In the genomic region with DNA sequence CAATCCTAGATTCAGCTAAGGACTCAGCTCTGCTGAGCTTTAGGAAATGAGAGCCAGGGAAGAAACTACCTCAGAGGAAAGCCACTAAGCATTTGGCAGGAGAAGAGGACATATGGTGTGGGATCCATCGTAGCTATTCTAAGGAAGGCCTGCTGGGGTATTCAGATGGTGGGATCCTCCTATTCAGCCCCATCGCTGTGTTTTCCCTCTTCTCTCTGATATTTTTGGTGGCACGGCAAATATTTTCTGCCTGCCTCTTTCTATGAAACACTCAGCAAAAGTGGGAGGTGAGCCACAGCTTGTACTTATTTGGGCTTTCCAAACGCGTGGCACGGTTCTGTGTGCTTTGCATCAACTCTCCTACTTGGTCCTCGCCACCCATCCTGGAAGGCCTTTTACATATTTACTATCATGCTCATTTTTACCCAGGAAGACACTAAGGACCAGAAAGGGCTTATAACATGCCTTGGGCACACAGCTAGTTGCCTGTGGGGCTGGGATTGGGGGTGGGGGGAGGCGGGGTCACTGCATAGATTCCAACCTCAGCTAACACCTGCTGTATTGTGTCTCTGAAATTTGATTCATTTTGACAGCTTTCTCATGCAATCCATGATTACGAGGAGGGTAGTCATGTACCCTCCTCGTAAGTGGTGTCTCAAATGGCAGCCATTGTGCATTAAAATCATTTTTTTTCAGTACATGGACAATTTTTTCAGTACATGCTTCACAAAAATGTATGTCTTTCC, we compare ENCODE assay signal across 9 mouse cellular contexts. TPM values are rescaled to one million over a fixed set of nuclear protein-coding genes. Genes with fewer than 3 reads are reported as not detected.
DNase-seq lines count a peak whose midpoint lies in the region; ATAC-seq and TF ChIP-seq lines count a peak whose summit lies in the region.
"Had no signal": no experiment of that assay in that cellular context is flagged by ENCODE, and none has a peak within 500 bp of the region (broad histone marks: within the 10 kb centered on the region; RNA-seq: fewer than 3 reads in every experiment).

No protein-coding gene starts in this region.

- WGBS in lung, embryonic 14.5 days, result 69% methylated on average over 10 of the region's 10 CpGs
- 72% methylated on average over 10 of the region's 10 CpGs for WGBS in lung, postnatal 0 days
- 55% methylated on average over 10 of the region's 10 CpGs for WGBS in embryonic facial prominence, embryonic 15.5 days
- WGBS in stomach, embryonic 14.5 days, result 67% methylated on average over 10 of the region's 10 CpGs
- 89% methylated on average over 10 of the region's 10 CpGs for WGBS in thymus, adult 2 months
- 89% methylated on average over 10 of the region's 10 CpGs for WGBS in midbrain, embryonic 11.5 days

- H3K4me3 ChIP-seq in lung, embryonic 14.5 days (ENCODE audit: low read depth, low read length), result no peak overlapping the region
- no peak overlapping the region for H3K4me3 ChIP-seq in lung, postnatal 0 days (ENCODE audit: low read depth, low read length)
- no peak overlapping the region for H3K4me3 ChIP-seq in embryonic facial prominence, embryonic 15.5 days (replicated peaks)
- no peak overlapping the region for H3K4me3 ChIP-seq in stomach, embryonic 14.5 days (ENCODE audit: low read depth, low read length)
- no peak overlapping the region for H3K4me3 ChIP-seq in thymus, adult 2 months (ENCODE audit: control insufficient read depth, insufficient read depth, low read length)
- no peak overlapping the region for H3K4me3 ChIP-seq in midbrain, embryonic 11.5 days (ENCODE audit: low read depth, low read length)
- H3K4me3 ChIP-seq: hindbrain, embryonic 15.5 days had no signal

- H3K27ac ChIP-seq in lung, embryonic 14.5 days (ENCODE audit: low read depth), result peak overlapping the region; percentile 90
- H3K27ac ChIP-seq in lung, postnatal 0 days (ENCODE audit: low read length), result no peak overlapping the region
- peak overlapping the region; percentile 85 for H3K27ac ChIP-seq in embryonic facial prominence, embryonic 15.5 days (replicated peaks)
- H3K27ac ChIP-seq in stomach, embryonic 14.5 days (ENCODE audit: low read length), result peak overlapping the region; percentile 83; the same call in 1 of the 2 replicates
- H3K27ac ChIP-seq in thymus, adult 2 months (ENCODE audit: control insufficient read depth, insufficient read depth, low read length), result no peak overlapping the region
- H3K27ac ChIP-seq in midbrain, embryonic 11.5 days (ENCODE audit: low read depth, low read length), result no peak overlapping the region
- H3K27ac ChIP-seq: hindbrain, embryonic 15.5 days had no signal

- no peak for TF ChIP-seq CTCF in lung, embryonic 14.5 days (IDR thresholded peaks at IDR 0.05; ENCODE audit: low read depth)
- no peak for TF ChIP-seq CTCF in lung, postnatal 0 days (IDR thresholded peaks at IDR 0.05)
- no peak for TF ChIP-seq CTCF in thymus, adult 2 months (IDR thresholded peaks at IDR 0.05; ENCODE audit: borderline replicate concordance, control insufficient read depth, extremely low read depth, insufficient read depth, low read length, poor library complexity)

- H3K9ac ChIP-seq in lung, embryonic 14.5 days, result no peak overlapping the region
- no peak overlapping the region for H3K9ac ChIP-seq in lung, postnatal 0 days (replicated peaks; ENCODE audit: low read depth)
- H3K9ac ChIP-seq in embryonic facial prominence, embryonic 15.5 days, result no peak overlapping the region
- no peak overlapping the region for H3K9ac ChIP-seq in stomach, embryonic 14.5 days (replicated peaks; ENCODE audit: low read depth, low read length)
- H3K9ac ChIP-seq in midbrain, embryonic 11.5 days (ENCODE audit: low read length), result no peak overlapping the region
- H3K9ac ChIP-seq: hindbrain, embryonic 15.5 days had no signal

- no peaks in the 10 kb centered on the region for H3K36me3 ChIP-seq in lung, embryonic 14.5 days (ENCODE audit: insufficient read depth)
- H3K36me3 ChIP-seq in lung, postnatal 0 days (ENCODE audit: insufficient read depth, low read length), result no peaks in the 10 kb centered on the region
- H3K36me3 ChIP-seq in embryonic facial prominence, embryonic 15.5 days, result no peaks in the 10 kb centered on the region
- H3K36me3 ChIP-seq in stomach, embryonic 14.5 days (ENCODE audit: control insufficient read depth, insufficient read depth, low read length), result no peaks in the 10 kb centered on the region
- no peaks in the 10 kb centered on the region for H3K36me3 ChIP-seq in thymus, adult 2 months (ENCODE audit: control insufficient read depth, insufficient read depth, low read length)
- H3K36me3 ChIP-seq in midbrain, embryonic 11.5 days (ENCODE audit: control insufficient read depth, insufficient read depth, low read length), result no peaks in the 10 kb centered on the region
- H3K36me3 ChIP-seq: hindbrain, embryonic 15.5 days had no signal

- intact Hi-C loops in gastrocnemius, postnatal 36 days (cut with DNase I), result no loop called here

- no peak for TF ChIP-seq EP300 in lung, postnatal 0 days (IDR thresholded peaks at IDR 0.05)

- no peaks in the 10 kb centered on the region for H3K9me3 ChIP-seq in lung, embryonic 14.5 days (ENCODE audit: low read depth, low read length)
- no peaks in the 10 kb centered on the region for H3K9me3 ChIP-seq in lung, postnatal 0 days (ENCODE audit: low read length)
- no peaks in the 10 kb centered on the region for H3K9me3 ChIP-seq in embryonic facial prominence, embryonic 15.5 days (replicated peaks)
- no peaks in the 10 kb centered on the region for H3K9me3 ChIP-seq in stomach, embryonic 14.5 days (ENCODE audit: control insufficient read depth, low read depth, low read length)
- H3K9me3 ChIP-seq in midbrain, embryonic 11.5 days (ENCODE audit: control insufficient read depth, low read length), result no peaks in the 10 kb centered on the region
- H3K9me3 ChIP-seq: hindbrain, embryonic 15.5 days had no signal

- TF ChIP-seq POLR2A in thymus, adult 2 months (IDR thresholded peaks at IDR 0.05; ENCODE audit: control insufficient read depth, extremely low read depth, insufficient read depth, low read length, poor library complexity), result no peak

- 0 out of 2 replicates have a peak overlapping the region, but pooled peaks have one; percentile 40 for H3K4me2 ChIP-seq in lung, embryonic 14.5 days
- H3K4me2 ChIP-seq in lung, postnatal 0 days (replicated peaks; ENCODE audit: low read depth, low read length), result no peak overlapping the region
- H3K4me2 ChIP-seq in embryonic facial prominence, embryonic 15.5 days (replicated peaks), result no peak overlapping the region
- H3K4me2 ChIP-seq in stomach, embryonic 14.5 days (replicated peaks; ENCODE audit: low read depth, low read length), result no peak overlapping the region
- H3K4me2 ChIP-seq in midbrain, embryonic 11.5 days, result no peak overlapping the region
- H3K4me2 ChIP-seq: hindbrain, embryonic 15.5 days had no signal

- peaks cover 41% of the 10 kb centered on the region for H3K4me1 ChIP-seq in lung, embryonic 14.5 days (ENCODE audit: insufficient read depth)
- H3K4me1 ChIP-seq in lung, postnatal 0 days (ENCODE audit: insufficient read depth, low read depth, low read length), result peaks cover 17% of the 10 kb centered on the region; the same call in 1 of the 2 replicates
- peaks cover 36% of the 10 kb centered on the region for H3K4me1 ChIP-seq in embryonic facial prominence, embryonic 15.5 days
- peaks cover 21% of the 10 kb centered on the region for H3K4me1 ChIP-seq in stomach, embryonic 14.5 days (ENCODE audit: control insufficient read depth, insufficient read depth, low read length)
- no peaks in the 10 kb centered on the region for H3K4me1 ChIP-seq in thymus, adult 2 months (replicated peaks; ENCODE audit: control insufficient read depth, insufficient read depth, low read length)
- H3K4me1 ChIP-seq in midbrain, embryonic 11.5 days (ENCODE audit: control insufficient read depth, insufficient read depth, low read length), result no peaks in the 10 kb centered on the region

- DNase-seq in lung, embryonic 14.5 days, result no peak
- DNase-seq in lung, postnatal 0 days (ENCODE audit: low spot score), result no peak
- peak; percentile 56 to 72 for DNase-seq in layer of hippocampus, postnatal 36 days
- no peak for DNase-seq in gastrocnemius, postnatal 36 days
- DNase-seq in thymus, adult 2 months, result no peak
- DNase-seq in midbrain, embryonic 11.5 days (ENCODE audit: low spot score, missing footprints), result no peak

- ATAC-seq in lung, embryonic 14.5 days (ENCODE audit: insufficient read depth), result no peak
- no peak for ATAC-seq in lung, postnatal 0 days
- ATAC-seq in embryonic facial prominence, embryonic 15.5 days (ENCODE audit: insufficient number of reproducible peaks, low FRiP score, low TSS enrichment, low read depth), result no peak
- ATAC-seq in stomach, embryonic 14.5 days (ENCODE audit: insufficient number of reproducible peaks, insufficient read depth, low FRiP score, low read depth), result no peak
- no peak for ATAC-seq in midbrain, embryonic 11.5 days (ENCODE audit: low FRiP score)

- no peaks in the 10 kb centered on the region for H3K27me3 ChIP-seq in lung, embryonic 14.5 days (ENCODE audit: insufficient read depth, low read length)
- no peaks in the 10 kb centered on the region for H3K27me3 ChIP-seq in lung, postnatal 0 days (replicated peaks; ENCODE audit: insufficient read depth, low read length)
- no peaks in the 10 kb centered on the region for H3K27me3 ChIP-seq in embryonic facial prominence, embryonic 15.5 days
- no peaks in the 10 kb centered on the region for H3K27me3 ChIP-seq in stomach, embryonic 14.5 days (ENCODE audit: control insufficient read depth, insufficient read depth, low read length)
- no peaks in the 10 kb centered on the region for H3K27me3 ChIP-seq in thymus, adult 2 months (ENCODE audit: control insufficient read depth, insufficient read depth, low read length)
- no peaks in the 10 kb centered on the region for H3K27me3 ChIP-seq in midbrain, embryonic 11.5 days (ENCODE audit: control insufficient read depth, insufficient read depth, low read length)
- H3K27me3 ChIP-seq: hindbrain, embryonic 15.5 days had no signal

RNA-seq across cellular contexts. Expression of a gene that starts 46.1 kb away (rescaled TPM):
- 5.8 and 6.2 TPM in 2 replicates for polyA plus RNA-seq in lung, embryonic 14.5 days (2014; fragmentation: Nextera tagmentation; extraction: Ambion mirVana)
- 0.71 and 1.1 TPM in 2 replicates for polyA plus RNA-seq in lung, postnatal 0 days (2015; fragmentation: Nextera tagmentation; extraction: Ambion mirVana)
- polyA plus RNA-seq in embryonic facial prominence, embryonic 15.5 days (2015; fragmentation: Nextera tagmentation; extraction: Ambion mirVana), result 9.3 and 9.9 TPM in 2 replicates
- 10 to 100 TPM; 29.4 to 32.9 TPM for total RNA-seq in layer of hippocampus, postnatal 36 days (2021)
- 9.1 TPM in 2 replicates for polyA plus RNA-seq in stomach, embryonic 14.5 days (2014; fragmentation: Nextera tagmentation; extraction: Ambion mirVana)
- under 1 TPM; 0.31 to 0.59 TPM for total RNA-seq in gastrocnemius, postnatal 36 days (2021)
- not detected in 2 replicates for polyA plus RNA-seq in thymus, adult 2 months (2012; rRNA removed)
- polyA plus RNA-seq in midbrain, embryonic 11.5 days (2014; fragmentation: Nextera tagmentation; extraction: Ambion mirVana), result 10.2 and 10.7 TPM in 2 replicates

RNA-seq across cellular contexts. Expression of a gene that starts 46.3 kb away (rescaled TPM):
- 173 and 179 TPM in 2 replicates for polyA plus RNA-seq in lung, embryonic 14.5 days (2014; fragmentation: Nextera tagmentation; extraction: Ambion mirVana)
- 49.7 and 55.1 TPM in 2 replicates for polyA plus RNA-seq in lung, postnatal 0 days (2015; fragmentation: Nextera tagmentation; extraction: Ambion mirVana)
- 213 and 237 TPM in 2 replicates for polyA plus RNA-seq in embryonic facial prominence, embryonic 15.5 days (2015; fragmentation: Nextera tagmentation; extraction: Ambion mirVana)
- total RNA-seq in layer of hippocampus, postnatal 36 days (2021), result 100 to 1,000 TPM; 178 to 188 TPM
- 210 and 239 TPM in 2 replicates for polyA plus RNA-seq in stomach, embryonic 14.5 days (2014; fragmentation: Nextera tagmentation; extraction: Ambion mirVana)
- total RNA-seq in gastrocnemius, postnatal 36 days (2021), result 10 to 100 TPM in 1 of 2 experiments, 1 to 10 TPM in 1; 9.0 to 11.3 TPM
- polyA plus RNA-seq in thymus, adult 2 months (2012; rRNA removed), result 0.60 and 1.0 TPM in 2 replicates
- 85.3 and 90.1 TPM in 2 replicates for polyA plus RNA-seq in midbrain, embryonic 11.5 days (2014; fragmentation: Nextera tagmentation; extraction: Ambion mirVana)

Comparison
In these comparisons a context has a peak if more than half of its experiments do, and no peak if none do; other contexts are left out.
1. H3K27ac ChIP-seq: peak in lung, embryonic 14.5 days (single experiment), embryonic facial prominence, embryonic 15.5 days (single experiment) and stomach, embryonic 14.5 days (single experiment); none in lung, postnatal 0 days (single experiment), thymus, adult 2 months (single experiment) and midbrain, embryonic 11.5 days (single experiment).
2. DNase-seq: peak in layer of hippocampus, postnatal 36 days (2 of 2); none in lung, embryonic 14.5 days (single experiment), lung, postnatal 0 days (single experiment), gastrocnemius, postnatal 36 days (0 of 2), thymus, adult 2 months (single experiment) and midbrain, embryonic 11.5 days (single experiment).
3. RNA of a gene that starts 46.3 kb away (polyA plus RNA-seq): 213 to 237 TPM in embryonic facial prominence, embryonic 15.5 days, 210 to 239 TPM in stomach, embryonic 14.5 days, 173 to 179 TPM in lung, embryonic 14.5 days, 85.3 to 90.1 TPM in midbrain, embryonic 11.5 days and 49.7 to 55.1 TPM in lung, postnatal 0 days; 0.60 to 1.0 TPM in thymus, adult 2 months; every median in the first group is over 10 times any median in the second.